Mouse (Mus musculus) liver, embryonic 11.5 days (tissue): ENCODE measurements at regions not wholly inside any gene's neighbourhood (a gene's known extent, or its start where the extent isn't known, plus 50 kb on each side); places are given as distances from the start of the nearest gene placed in this dataset.

Source experiments
- ATAC-seq: fragments of 200-750 bp; cut with Nextera tagmentation; replicated peaks from 2 replicates; pipeline ENCODE4 v1.8.0; 2017; ENCODE audit warnings: moderate number of reproducible peaks, mild to moderate bottlenecking, moderate TSS enrichment, moderate library complexity; ENCODE audit not compliant: low FRiP score
- DNase-seq: peaks from one replicate; pipeline ENCODE4 v3.0.0-alpha.2; 2017; ENCODE audit warnings: low spot score
- H3K27ac ChIP-seq: fragments of 300-500 bp; sonication (generic); 2 replicates; pipeline ENCODE4 v1.5.1; 2014; ENCODE audit warnings: mild to moderate bottlenecking, low read depth, low read length, control low read depth
- H3K27me3 ChIP-seq: fragments of 300-500 bp; sonication (generic); replicated peaks from 2 replicates; pipeline ENCODE4 v1.6.1; 2014; ENCODE audit warnings: low read length, mixed read lengths; ENCODE audit not compliant: control insufficient read depth, insufficient read depth
- H3K36me3 ChIP-seq: fragments of 300-500 bp; sonication (generic); 2 replicates; pipeline ENCODE4 v1.6.1; 2014; ENCODE audit warnings: mild to moderate bottlenecking, low read length, moderate library complexity, mixed read lengths; ENCODE audit not compliant: control insufficient read depth, insufficient read depth
- H3K4me1 ChIP-seq: fragments of 300-500 bp; sonication (generic); replicated peaks from 2 replicates; pipeline ENCODE4 v1.6.1; 2014; ENCODE audit warnings: low read length, mixed read lengths; ENCODE audit not compliant: control insufficient read depth, insufficient read depth
- H3K4me2 ChIP-seq: fragments of 300-500 bp; sonication (generic); 2 replicates; pipeline ENCODE4 v1.6.1; 2014; ENCODE audit warnings: mild to moderate bottlenecking, control low read depth, moderate library complexity
- H3K4me3 ChIP-seq: fragments of 300-500 bp; sonication (generic); 2 replicates; pipeline ENCODE4 v1.5.1; 2014; ENCODE audit warnings: low read depth, low read length, control low read depth
- H3K9ac ChIP-seq: fragments of 300-500 bp; sonication (generic); 2 replicates; pipeline ENCODE4 v1.6.1; 2014; ENCODE audit warnings: low read depth, low read length, control low read depth
- H3K9me3 ChIP-seq: fragments of 300-500 bp; sonication (generic); 2 replicates; pipeline ENCODE4 v1.6.1; 2016; ENCODE audit warnings: low read length, inconsistent platforms, mixed read lengths; ENCODE audit not compliant: control insufficient read depth
- WGBS: fragments of 180-500 bp; shearing (Covaris S2); extraction: QIAGEN DNeasy Blood & Tissue Kit; methylation state at CpG from one replicate; pipeline ENCODE4 v1.1.7; 2014; 5-methylcytosine and 5-hydroxymethylcytosine counted together

- no peak overlapping the region for H3K9ac ChIP-seq
- WGBS, result 22% methylated on average over 3 of the region's 3 CpGs
- no peak overlapping the region for H3K4me3 ChIP-seq
- no peaks in the 10 kb centered on the region for H3K9me3 ChIP-seq
- no peak for DNase-seq
- no peaks in the 10 kb centered on the region for H3K36me3 ChIP-seq
- H3K27ac ChIP-seq, result no peak overlapping the region
- no peak overlapping the region for H3K4me2 ChIP-seq
- ATAC-seq, result no peak
- peaks cover 2% of the 10 kb centered on the region; the same call in 1 of the 2 replicates for H3K4me1 ChIP-seq
- no peaks in the 10 kb centered on the region for H3K27me3 ChIP-seq
Measured at GRCm38 (mm10) chr3:58364526-58364925, 50.0 kb upstream of the Tsc22d2 start.
